Mouse (Mus musculus) left cerebral cortex, postnatal 14 days (tissue): Measurements from ENCODE around the gene 1110002E22Rik. TPM values are rescaled to one million over a fixed set of nuclear protein-coding genes. Genes with fewer than 3 reads are reported as not detected.

Source experiments
- DNase-seq, 2 experiments: peaks; one replicate each; pipeline ENCODE4 v3.0.0; 2021 to 2022; ENCODE audit warnings: low spot score in 2 of 2, mixed read lengths in 1 of 2
- intact Hi-C: fragments of 180-260 bp; cut with DNase I; formaldehyde crosslinking; loops from one replicate; pipeline ENCODE4 v1.15.1; 2025
- long read RNA-seq, 2 experiments: library from polyadenylated mRNA; stranded (forward); transcript quantifications; one replicate each; pipeline ENCODE4 v2.0.0; 2021
- total RNA-seq, 2 experiments: library from RNA; stranded (reverse); gene quantifications; 2 replicates each; pipeline ENCODE4 v1.2.3; 2021

1110002E22Rik gene
- total RNA-seq: 1 to 10 TPM; 3.0 to 3.6 TPM
- long read RNA-seq, experiment 1: 0 reads
- long read RNA-seq, experiment 2, full-length matches to known transcripts: 1 of 1 reads
- long read RNA-seq, experiment 2, partial matches to known transcripts: 0 of 1 reads
- long read RNA-seq, experiment 2, other reads (novel, unspliced or antisense): 0 of 1 reads

DNA sequence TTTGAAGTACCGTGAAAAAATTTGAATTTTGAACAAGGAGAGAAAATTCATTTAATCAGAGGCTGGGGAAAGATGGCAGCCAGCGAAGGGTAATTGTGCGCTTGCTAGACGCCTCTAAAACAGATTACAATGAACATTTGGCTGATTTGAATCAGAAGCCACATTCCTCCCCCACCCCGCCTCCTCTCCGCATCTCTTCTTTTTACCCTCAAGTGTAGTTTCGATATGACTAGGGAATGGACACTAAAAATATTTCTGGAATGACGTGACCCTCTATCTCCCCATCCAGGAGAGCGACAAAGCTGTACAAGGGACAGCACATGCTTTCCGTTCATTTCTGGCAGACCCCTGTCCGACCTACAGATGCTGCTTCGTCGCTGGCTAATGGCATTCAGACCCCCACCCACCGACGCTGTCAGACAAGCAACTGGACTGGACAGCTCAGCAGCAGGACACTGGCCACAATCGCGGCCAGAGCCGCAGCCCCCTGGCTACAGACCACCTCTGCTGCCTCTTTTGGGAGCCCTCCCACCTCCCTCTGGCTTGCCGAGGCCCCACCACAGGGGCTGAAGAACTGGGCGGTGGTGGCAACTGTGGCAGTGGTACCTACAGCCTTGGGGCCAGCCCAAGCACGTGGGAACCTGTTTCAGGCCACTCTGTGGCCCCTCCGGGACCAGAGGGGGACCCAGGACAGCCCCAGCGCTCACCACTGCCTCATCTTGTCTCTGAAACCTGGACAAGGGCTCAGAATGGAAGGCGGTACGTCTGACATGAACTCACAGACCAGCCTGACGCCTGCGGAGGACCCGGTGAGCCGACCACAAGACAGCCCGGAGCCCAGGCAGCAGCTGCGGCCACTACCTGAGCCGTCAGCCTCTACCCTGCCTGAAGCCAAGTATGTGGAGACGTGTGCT, at the start of gene 1110002E22Rik:
TSS of gene 1110002E22Rik (plus strand) at position 321 of the 914 bp plus-strand sequence.
- DNase-seq: peak; percentile 48 to 67
- intact Hi-C loops: no loop called here

DNA sequence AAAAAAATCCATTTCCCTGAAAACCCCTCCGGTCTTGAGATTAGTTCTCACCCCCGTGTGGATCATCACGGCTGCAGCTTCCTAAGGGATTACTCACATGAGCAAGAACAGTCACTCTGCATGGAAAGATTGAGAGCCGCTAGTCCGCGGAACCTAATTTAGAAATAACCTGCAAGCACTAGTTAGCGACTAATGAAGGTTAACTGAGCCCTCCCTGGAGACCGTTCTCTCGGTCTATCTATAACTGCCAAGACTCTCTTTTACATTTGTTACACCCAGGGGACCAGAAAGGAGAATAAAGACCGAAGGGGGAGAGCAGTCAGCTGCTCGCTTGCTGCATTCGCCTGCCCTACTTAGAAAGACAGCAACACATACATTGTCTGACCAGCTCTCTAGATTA, 48.0 kb upstream of the 1110002E22Rik start:
- intact Hi-C loops: no loop called here
- DNase-seq: no peak

DNA sequence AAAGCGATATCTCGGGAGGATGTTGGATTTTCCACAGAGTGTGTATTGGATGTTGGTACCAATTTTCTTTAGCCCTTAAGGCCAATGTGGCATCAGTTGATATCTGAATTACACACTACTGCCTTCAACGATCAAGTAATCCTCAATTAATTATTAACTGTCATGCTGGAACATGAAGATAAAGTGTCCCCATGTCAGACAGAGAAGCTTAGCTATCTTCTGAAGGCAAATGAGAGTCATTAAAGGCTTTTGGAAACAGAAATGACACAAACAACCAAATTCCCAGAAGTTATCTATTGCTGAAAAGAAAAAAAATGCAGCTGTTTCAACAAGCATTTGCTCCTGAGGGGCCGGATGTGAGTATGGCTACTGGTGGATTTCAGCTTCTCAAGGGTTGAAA, 42.8 kb upstream of the 1110002E22Rik start:
- intact Hi-C loops: no loop called here
- no peak for DNase-seq

DNA sequence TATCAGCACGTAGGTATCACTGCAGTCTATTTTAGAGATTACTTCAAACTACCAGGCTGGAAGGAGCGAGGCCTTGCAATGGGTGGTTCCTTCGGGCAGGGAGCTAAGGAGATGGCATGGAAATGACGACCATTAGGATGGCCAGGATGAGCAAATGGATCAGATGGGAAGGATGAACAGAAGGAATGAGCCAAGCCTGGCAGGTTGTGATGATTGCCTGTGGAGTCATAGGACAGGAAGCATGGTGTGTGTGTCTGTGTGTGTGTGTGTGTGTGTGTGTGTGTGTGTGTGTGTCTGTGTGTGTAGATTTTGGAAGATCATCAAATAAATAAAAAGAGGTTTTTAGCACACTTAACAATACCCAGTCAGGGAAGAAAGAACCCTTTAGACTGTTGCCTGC, 42.2 kb upstream of the 1110002E22Rik start:
- DNase-seq: no peak

DNA sequence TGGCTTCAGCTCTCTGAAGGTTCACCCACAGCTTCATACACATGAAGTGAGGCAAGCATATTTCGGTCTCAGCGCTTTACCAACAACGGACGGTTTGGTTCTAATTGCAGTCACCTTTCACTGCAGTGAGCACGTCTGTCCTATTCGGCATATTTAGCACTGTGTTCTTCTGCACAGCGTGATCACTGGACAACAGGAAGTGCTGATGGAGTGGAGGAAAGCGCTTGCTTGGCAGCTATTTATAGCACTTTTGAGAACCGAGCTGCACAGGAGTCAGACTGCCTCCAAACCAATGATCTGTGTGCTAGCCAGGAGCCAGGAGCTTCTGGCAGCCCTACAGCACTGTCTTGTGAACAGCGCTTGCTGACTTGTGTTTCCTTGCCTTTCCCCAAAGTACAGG, 38.6 kb upstream of the 1110002E22Rik start:
- intact Hi-C loops: no loop called here

More for the DNA sequence above, 42.2 kb upstream of the 1110002E22Rik start:
- intact Hi-C loops: no loop called here

DNA sequence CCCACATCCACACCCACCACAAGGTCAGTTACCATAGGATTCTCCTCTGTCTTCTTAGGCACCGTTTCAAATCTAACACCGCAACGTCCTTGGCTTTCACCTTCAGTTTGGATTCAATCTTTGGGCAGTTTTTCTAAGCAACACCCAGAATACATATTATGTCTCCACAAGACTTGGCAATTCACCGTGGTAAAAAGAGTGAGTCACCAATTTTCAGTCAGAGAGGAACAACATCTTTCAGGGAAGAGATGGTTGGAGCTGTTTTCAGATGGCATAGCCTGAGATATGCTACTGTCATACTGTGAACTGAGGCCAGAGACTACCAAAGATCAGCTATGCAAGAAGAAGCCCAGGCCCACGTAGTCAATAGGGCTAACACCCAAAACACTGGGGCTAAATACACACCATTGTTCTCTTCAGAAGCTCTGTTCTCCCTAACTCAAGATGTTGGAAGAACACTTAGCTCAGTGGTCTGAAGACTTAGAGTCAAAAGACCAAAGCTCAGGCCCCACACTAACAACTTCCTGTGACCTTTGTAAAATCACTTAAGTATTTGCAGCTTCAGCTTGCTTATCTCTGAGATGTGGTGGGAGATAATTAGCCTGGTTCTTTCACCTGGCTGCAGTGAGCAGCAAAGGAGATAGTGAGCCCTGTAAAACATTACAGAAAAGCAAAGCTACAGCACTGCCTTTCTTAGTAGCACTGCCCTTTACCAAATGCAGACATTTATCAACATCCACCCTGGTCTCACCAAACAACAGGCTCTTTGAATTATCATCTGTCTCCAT, 37.1 kb upstream of the 1110002E22Rik start:
- intact Hi-C loops: no loop called here
- DNase-seq: no peak

More for the DNA sequence above, 38.6 kb upstream of the 1110002E22Rik start:
- peak; percentile 21 to 36 for DNase-seq

DNA sequence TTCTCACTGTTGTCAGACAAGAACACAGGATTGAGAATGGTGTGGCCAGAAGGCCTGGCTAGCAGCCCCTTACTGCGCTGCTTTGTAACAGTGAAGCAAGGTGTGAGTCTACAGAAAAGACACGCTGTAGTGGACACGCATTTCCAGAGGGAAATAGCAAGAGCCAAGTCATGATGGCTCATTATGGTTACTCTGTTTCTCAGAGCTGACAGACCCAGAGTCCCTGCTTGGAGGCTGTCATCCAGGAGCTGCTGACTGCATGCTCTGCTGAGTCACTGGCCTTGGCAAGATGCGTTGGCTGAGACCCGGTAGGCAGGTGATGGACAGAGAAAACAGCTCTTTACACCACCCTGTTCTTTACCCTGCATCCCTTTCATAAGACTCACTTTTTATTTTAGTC, 35.5 kb upstream of the 1110002E22Rik start:
- DNase-seq: peak; percentile 26 to 28
- intact Hi-C loops: no loop called here

DNA sequence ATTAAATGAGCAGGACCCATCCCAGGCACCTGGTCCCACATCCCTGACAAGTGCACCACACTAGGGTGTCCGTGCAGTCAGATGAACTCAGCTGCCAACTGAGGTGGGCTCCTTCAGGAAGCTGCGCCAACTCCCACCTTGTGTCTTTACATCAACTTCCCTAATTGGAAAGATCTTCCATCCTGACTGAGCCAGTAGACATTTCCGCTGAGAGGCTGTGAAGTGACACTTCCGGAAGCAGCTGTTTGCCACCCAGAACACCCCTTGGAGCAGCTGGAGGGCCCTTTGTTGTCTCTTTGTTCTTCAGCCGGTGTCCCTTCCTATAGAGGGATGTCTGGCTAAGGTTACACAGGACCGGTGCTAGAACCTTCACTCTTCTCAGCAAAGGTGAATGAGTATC, 34.3 kb upstream of the 1110002E22Rik start:
- intact Hi-C loops: no loop called here
- no peak for DNase-seq

DNA sequence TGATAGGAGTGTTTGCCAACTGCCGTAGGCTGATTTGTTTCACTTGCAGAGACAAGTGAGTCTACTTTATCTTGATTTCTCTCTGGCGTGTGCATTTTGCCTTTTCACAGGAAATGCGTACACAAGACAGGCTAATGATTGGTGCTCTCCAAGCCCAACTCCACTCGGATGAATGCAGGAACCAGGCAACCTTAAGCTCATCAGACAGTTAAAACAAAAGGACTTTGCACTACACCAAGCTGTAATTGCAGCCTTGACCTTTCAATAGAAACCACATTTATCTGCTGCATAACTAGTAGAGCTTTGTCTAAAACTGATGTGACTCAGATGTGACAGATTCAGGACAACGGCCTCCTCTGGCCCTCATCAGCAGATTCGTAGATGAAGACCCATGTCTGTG, 30.9 kb upstream of the 1110002E22Rik start:
- no peak for DNase-seq
- intact Hi-C loops: no loop called here

DNA sequence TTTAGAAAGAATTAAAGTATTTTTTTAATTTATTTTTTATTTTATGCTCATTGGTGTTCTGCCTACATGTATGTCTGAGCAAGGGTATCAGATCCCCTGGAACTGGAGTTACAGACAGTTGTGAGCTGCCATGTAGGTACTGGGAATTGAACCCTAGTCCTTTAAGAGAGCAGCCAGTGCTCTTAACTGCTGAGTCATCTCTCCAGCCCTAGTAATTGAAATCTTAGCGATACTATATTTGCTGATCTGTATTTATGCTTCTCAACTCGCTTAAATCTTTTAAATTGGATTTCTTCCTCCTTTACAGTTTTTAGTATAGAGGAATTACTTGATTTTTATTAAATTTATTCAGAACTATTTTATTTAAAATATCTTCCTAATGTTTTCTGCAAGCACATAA, 23.9 kb upstream of the 1110002E22Rik start:
- DNase-seq: no peak
- intact Hi-C loops: no loop called here

DNA sequence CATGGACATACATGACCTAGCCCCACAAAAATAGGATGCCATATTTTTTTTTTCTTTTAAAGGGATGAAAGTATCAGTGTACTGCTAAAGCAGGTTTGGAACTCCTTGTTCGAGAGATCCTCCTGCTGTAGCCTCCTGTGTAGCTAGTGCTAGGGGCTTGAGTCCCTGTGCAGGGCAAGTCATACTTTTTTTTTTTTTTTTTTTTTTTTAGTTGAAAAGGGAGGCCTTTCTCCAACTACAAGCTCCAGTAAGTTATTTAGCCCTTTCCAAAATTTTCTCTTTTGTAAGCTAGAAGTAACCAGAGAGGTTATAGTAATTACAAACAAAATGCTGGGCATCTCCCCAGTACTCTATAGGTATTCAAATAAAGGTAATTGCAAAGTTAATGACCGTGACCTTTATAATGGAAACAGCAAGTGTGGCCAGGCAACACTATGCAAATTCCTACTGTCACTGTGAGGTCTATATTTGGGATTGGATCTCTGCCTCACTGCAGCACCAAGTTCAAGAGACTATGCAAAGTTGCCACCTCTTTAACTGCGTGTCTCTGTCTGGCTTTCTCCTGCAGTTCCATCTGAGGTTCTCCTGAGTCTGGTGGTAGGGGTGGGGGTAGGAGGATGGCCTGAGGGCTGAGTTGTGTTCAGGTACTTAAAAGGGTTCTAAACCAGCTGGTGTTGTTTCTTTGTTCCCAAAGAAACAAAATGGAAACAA, 23.1 kb upstream of the 1110002E22Rik start:
- intact Hi-C loops: no loop called here
- no peak for DNase-seq

DNA sequence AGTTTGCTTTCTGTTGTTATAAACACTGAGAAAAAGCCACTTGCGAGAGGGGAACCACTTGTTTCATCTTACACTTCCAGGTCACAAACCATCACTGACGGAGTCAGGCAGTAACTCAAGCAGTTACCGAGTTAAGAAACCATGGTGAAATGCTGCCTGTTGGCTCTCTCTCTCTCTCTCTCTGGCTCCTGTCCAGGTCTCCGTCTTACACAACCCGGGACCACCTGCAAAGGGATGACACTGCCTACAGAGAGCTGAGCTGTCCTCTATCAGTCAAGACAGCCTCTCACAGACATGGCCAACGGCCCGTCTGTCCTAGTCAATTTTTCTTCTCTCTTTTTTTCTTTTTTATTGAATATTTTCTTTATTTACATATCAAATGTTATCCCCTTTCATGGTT, 21.5 kb upstream of the 1110002E22Rik start:
- intact Hi-C loops: no loop called here
- DNase-seq: no peak

DNA sequence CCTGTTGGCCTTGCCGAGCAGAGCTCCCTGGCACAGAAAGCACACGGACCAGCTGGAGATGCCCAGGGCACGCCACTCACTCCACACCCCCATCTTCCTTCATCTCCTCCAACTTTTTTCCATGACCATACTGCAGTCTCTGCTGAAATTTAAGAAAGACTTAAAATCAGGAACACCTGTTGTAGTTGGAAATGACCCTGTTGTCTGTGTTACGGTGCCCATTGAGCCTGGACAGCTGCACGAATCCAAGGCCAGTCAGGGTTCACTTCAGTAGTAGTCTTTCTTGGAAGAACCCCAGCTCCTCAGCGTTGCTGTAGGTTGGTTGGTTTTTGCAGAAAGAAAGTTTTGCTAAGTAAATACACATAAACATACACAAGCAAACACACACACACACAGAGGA, 15.3 kb upstream of the 1110002E22Rik start:
- no peak for DNase-seq
- intact Hi-C loops: no loop called here

DNA sequence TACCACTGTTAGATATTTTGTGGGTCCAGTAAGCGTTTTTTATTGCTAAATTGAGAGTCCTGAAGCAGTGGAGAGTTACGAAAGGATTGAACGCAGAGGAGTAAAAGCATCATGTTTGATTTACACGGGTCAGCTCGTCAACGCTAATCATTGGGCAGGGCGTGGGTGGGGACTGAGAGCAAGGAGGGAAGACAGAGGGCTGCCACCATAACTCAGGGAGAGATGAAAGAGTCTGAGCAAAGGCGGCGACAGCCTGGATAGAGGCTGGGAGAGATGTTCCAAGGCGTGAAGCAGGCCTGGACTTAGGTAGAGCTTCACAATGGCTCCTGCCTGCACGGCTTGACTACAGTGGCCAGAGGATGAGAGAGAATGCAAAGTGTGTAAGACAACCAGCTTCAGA, 14.1 kb upstream of the 1110002E22Rik start:
- intact Hi-C loops: no loop called here
- no peak for DNase-seq

DNA sequence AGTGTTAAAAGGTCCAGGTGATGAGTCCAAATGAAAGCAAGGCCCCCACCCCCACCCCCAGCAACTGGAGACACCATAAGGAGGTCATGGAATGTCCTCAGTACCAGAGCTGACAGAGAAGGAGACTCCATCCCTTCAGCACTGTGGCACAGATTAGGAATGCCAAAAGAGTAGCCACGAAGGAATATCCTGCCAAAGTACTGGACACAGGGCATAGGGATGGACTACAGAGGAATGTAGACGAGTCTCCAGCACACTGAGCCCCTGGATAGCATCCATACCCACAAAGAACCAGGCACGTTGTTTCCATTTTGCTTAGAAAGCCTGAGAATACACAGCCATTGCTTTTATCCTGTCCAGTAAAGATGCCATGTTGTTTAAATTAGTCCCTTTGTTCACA, 13.4 kb upstream of the 1110002E22Rik start:
- intact Hi-C loops: no loop called here
- no peak for DNase-seq

DNA sequence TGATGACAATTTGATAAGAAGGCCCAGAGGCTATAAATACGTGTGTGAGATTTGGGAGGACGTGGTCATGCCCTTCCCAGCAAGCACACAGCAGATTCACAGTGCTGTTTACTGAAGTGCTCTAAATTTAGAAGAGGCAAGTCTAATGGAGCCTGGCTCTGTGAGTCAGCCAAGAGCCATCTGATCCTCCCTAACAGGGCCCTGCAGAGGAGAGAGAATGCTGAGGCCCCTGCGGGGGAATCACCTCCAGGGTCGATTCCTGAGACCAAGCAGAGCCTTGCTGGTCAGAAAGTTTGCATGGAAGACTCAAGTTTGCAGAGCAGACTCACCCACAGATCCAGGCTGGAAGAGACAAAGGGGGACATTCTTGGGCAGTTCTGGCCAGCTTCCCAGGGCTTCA, 10.9 kb upstream of the 1110002E22Rik start:
- no peak for DNase-seq
- intact Hi-C loops: no loop called here

DNA sequence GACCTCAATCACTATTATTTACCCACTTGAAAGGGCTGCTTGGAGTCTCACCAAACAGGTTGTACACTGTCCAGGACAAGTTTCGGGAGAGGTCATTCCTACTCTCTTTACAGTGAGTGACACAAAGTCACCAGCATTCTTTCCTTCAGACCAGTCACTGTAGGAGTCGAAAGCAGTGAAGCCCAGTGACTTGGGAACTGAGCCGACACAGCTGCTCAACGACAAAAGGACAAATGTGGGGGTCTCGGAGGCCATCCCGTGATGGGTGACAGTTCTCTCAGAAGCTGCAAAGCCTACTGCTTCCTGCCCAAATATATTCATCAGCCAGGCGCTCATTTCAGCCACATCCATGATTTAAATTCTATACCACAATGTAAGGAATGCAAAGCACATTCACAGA, 7.9 kb upstream of the 1110002E22Rik start:
- intact Hi-C loops: no loop called here
- DNase-seq: no peak

DNA sequence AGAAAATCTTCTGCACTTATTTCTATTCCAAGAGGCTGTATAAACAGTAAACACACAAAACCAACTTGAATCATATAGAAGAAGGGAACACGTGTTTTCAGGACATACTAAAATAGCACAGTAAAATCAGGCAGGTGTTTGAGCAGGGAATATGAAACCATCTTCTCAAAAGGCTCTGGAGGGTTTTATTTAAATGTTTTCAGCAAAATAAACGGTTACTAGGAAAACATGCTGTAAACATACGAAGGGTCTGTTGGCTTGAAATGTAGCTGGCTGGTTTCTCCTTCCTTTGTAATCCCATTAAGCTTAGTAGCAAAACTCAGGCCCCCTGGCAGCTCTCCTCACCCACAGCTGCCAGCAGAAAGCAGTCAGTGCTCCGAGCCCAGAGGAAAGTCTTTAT, 6.6 kb upstream of the 1110002E22Rik start:
- DNase-seq: no peak
- intact Hi-C loops: no loop called here

DNA sequence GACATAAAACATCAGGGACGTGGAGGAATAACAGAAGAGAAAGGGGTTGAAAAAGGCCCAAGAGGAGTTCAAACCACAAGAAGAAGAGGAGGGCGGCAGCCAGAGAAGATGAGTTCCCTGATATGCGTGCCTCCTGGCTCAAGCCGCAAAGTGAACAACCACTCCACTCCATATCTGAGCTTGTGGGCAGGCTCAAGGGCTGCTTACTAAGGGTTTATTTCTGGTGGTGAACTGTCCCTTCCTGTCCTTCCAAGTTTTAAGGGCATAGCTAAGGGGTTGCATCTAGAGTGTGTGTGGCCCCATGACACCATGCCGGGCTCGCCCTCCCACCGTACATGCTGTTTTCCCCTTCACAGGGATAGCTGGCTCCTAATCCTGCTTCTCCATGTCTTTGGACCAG, 4.4 kb upstream of the 1110002E22Rik start:
- intact Hi-C loops: no loop called here
- DNase-seq: no peak
